Mouse (Mus musculus): ENCODE results near the gene Exd2.

GRCm38 (mm10) chr12:80530630-80531029 lies 67.7 kb downstream of the Exd2 start:
- no peak for TF ChIP-seq CTCF (IDR thresholded peaks at IDR 0.05)
- no peak for TF ChIP-seq EP300 (IDR thresholded peaks at IDR 0.05)
